Mouse (Mus musculus) ES-E14 (cell line): ENCODE measurements around the gene Gm29735.

Experiments
- CHD2 ChIP-seq: IDR thresholded peaks from 2 replicates; pipeline ENCODE4 v1.6.1; 2014; ENCODE audit warnings: mild to moderate bottlenecking, low read depth, low read length, inconsistent platforms
- HCFC1 ChIP-seq: IDR thresholded peaks from 2 replicates; pipeline ENCODE4 v1.6.1; 2012; ENCODE audit warnings: low read length, inconsistent platforms, borderline replicate concordance; ENCODE audit not compliant: insufficient read depth
- MAFK ChIP-seq: IDR thresholded peaks from 2 replicates; pipeline ENCODE4 v1.6.1; 2014; ENCODE audit warnings: mild to moderate bottlenecking, low read depth, low read length, inconsistent platforms; ENCODE audit not compliant: insufficient read depth
- ZC3H11A ChIP-seq: IDR thresholded peaks from 2 replicates; pipeline ENCODE4 v1.6.1; 2012; ENCODE audit warnings: low read depth, mild to moderate bottlenecking, inconsistent platforms, low read length, borderline replicate concordance
- ZNF384 ChIP-seq: IDR thresholded peaks from 2 replicates; pipeline ENCODE4 v1.6.1; 2012; ENCODE audit warnings: low read depth, low read length, inconsistent platforms

DNA sequence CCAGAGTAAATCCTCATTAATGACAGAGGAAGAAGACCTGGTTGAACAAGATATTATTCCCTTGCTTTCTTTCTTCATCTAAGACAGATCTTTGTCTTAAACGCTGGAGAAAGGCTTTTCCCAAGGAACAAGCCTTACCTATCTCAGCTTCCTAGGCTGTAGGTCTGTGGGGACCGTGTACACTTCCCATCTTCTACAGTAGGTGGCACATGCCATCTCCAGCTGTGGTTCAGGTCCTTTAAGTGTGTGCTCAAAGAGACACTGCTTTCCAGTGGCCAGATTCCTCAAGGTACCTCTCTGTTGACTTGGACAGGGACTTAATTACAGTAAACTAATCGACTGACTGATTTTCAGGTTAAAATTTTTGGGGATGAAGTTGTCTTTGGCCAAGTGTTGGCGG is 28.1 kb downstream of the Gm29735 start:
- TF ChIP-seq ZC3H11A: no peak
- no peak for TF ChIP-seq MAFK
- no peak for TF ChIP-seq HCFC1
- no peak for TF ChIP-seq CHD2
- no peak for TF ChIP-seq ZNF384
